Mouse (Mus musculus): ENCODE measurements at regions not wholly inside any gene's neighbourhood (a gene's known extent, or its start where the extent isn't known, plus 50 kb on each side); places are given as distances from the start of the nearest gene placed in this dataset.

DNA sequence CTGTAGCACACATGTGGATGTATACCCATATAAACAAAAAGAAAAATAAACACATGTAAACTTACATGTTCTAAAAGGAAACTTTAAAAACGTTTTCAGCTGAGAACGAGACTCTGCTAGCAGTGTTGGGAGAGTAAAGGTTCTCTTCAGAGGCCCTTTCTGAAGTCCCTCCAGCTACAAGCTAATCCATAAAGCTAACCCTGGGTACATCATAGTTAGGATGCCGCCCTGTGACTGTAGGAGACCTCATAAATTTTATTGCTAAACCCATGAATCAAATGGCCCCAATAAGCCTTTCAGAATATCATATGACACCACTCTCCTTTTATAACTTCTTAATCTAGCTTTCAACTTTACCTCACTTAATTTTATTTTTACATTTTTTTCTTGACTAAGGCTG, 112.2 kb downstream of the Nfkbiz start:
- no peak overlapping the region for H3K4me2 ChIP-seq (ENCODE audit: low read depth, low read length)
- no peak for ATAC-seq (replicated peaks; ENCODE audit: insufficient number of reproducible peaks, low FRiP score, low TSS enrichment, low read depth)
- no peaks in the 10 kb centered on the region for H3K36me3 ChIP-seq (replicated peaks; ENCODE audit: control insufficient read depth, insufficient read depth, low read depth, low read length)

DNA sequence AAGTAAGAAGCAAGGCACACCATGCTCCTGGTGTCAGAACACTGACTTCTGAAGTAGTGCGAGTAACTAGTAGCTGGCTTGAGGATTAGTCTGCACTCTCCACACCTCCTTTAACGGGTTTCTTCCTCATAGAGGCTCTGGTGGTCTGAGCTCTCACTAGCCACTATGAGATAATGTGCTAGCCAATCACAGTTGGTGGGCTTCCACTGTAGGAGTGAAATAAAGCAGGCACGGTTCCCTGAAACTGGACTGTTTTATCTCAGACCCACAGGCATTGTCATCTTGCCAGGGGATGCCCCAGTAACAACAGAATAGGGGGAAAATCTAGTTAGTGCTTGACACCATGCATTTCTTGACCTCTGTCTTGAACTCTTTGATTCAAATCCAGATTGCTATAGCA, 118.3 kb downstream of the Nfkbiz start:
- no peak overlapping the region for H3K9ac ChIP-seq (replicated peaks; ENCODE audit: low read length)
- H3K4me1 ChIP-seq (ENCODE audit: control insufficient read depth, insufficient read depth, low read length), result no peaks in the 10 kb centered on the region
- DNase-seq (ENCODE audit: low spot score), result no peak
- H3K27ac ChIP-seq (replicated peaks; ENCODE audit: low read depth, low read length), result no peak overlapping the region
- H3K27me3 ChIP-seq (ENCODE audit: control insufficient read depth, insufficient read depth, low read length), result no peaks in the 10 kb centered on the region
- H3K4me2 ChIP-seq (ENCODE audit: low read depth, low read length), result no peak overlapping the region
- 61% methylated on average over 3 of the region's 3 CpGs for WGBS
- H3K36me3 ChIP-seq (replicated peaks; ENCODE audit: control insufficient read depth, insufficient read depth, low read depth, low read length), result no peaks in the 10 kb centered on the region
- ATAC-seq (replicated peaks; ENCODE audit: insufficient number of reproducible peaks, low FRiP score, low TSS enrichment, low read depth), result no peak
- H3K4me3 ChIP-seq (ENCODE audit: low read depth, low read length), result no peak overlapping the region
- H3K9me3 ChIP-seq (replicated peaks; ENCODE audit: control insufficient read depth, low read length), result no peaks in the 10 kb centered on the region

More for the DNA sequence above, 112.2 kb downstream of the Nfkbiz start:
- Histone ChIP-seq H3K4me1 (ENCODE audit: control insufficient read depth, insufficient read depth, low read length) (no peaks in the 10 kb centered on the region), H3K4me3 (ENCODE audit: low read depth, low read length) (no peak overlapping the region), H3K9ac (replicated peaks; ENCODE audit: low read length) (no peak overlapping the region), H3K9me3 (replicated peaks; ENCODE audit: control insufficient read depth, low read length) (no peaks in the 10 kb centered on the region), H3K27ac (replicated peaks; ENCODE audit: low read depth, low read length) (no peak overlapping the region), H3K27me3 (ENCODE audit: control insufficient read depth, insufficient read depth, low read length) (no peaks in the 10 kb centered on the region)
- WGBS, result 67% methylated on average over 3 of the region's 3 CpGs
- no peak for DNase-seq (ENCODE audit: low spot score)

- Histone ChIP-seq H3K9ac (replicated peaks; ENCODE audit: low read length) (no peak overlapping the region), H3K27ac (replicated peaks; ENCODE audit: low read depth, low read length) (no peak overlapping the region), H3K9me3 (replicated peaks; ENCODE audit: control insufficient read depth, low read length) (no peaks in the 10 kb centered on the region), H3K36me3 (replicated peaks; ENCODE audit: control insufficient read depth, insufficient read depth, low read depth, low read length) (no peaks in the 10 kb centered on the region), H3K4me3 (ENCODE audit: low read depth, low read length) (no peak overlapping the region), H3K27me3 (ENCODE audit: control insufficient read depth, insufficient read depth, low read length) (no peaks in the 10 kb centered on the region), H3K4me2 (ENCODE audit: low read depth, low read length) (no peak overlapping the region), H3K4me1 (ENCODE audit: control insufficient read depth, insufficient read depth, low read length) (no peaks in the 10 kb centered on the region)
- ATAC-seq (replicated peaks; ENCODE audit: insufficient number of reproducible peaks, low FRiP score, low TSS enrichment, low read depth) (no peak), DNase-seq (ENCODE audit: low spot score) (peak; percentile 11)
- whole genome bisulfite sequencing, result 40% methylated on average over 3 of the region's 3 CpGs
These were observed 128.7 kb downstream of the Nfkbiz start for GRCm38 (mm10) chr16:55710017-55710416.

DNA sequence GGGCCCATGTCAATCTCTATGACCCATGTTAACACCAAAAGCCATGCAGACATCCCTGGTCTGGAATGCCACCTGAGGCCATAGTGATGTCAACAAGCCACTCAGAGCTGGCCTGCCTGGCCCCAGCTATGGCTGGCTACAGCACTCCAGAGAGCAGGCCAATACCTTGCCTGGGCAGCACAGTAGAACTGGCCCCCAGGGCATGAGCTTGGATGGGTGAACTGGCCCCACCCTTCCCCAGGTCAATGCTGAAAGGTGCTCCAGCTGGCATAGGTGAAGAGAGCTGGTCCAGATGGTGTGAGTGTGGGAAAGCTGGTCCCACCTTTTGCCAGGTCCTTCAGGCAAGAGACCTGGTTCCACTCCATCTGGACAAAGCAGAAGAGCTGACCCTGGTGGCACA, 132.2 kb downstream of the Nfkbiz start:
- H3K4me1 ChIP-seq (ENCODE audit: control insufficient read depth, insufficient read depth, low read length), result no peaks in the 10 kb centered on the region

GRCm38 (mm10) chr16:55698489-55698892, 140.2 kb downstream of the Nfkbiz start:
- no peak overlapping the region for H3K9ac ChIP-seq (replicated peaks; ENCODE audit: low read length)
- no peak for DNase-seq (ENCODE audit: low spot score)
- no peaks in the 10 kb centered on the region for H3K36me3 ChIP-seq (replicated peaks; ENCODE audit: control insufficient read depth, insufficient read depth, low read depth, low read length)
- H3K27ac ChIP-seq (replicated peaks; ENCODE audit: low read depth, low read length), result no peak overlapping the region
- no peak overlapping the region for H3K4me2 ChIP-seq (ENCODE audit: low read depth, low read length)
- no peaks in the 10 kb centered on the region for H3K4me1 ChIP-seq (ENCODE audit: control insufficient read depth, insufficient read depth, low read length)
- H3K4me3 ChIP-seq (ENCODE audit: low read depth, low read length), result no peak overlapping the region
- ATAC-seq (replicated peaks; ENCODE audit: insufficient number of reproducible peaks, low FRiP score, low TSS enrichment, low read depth), result no peak
- no peaks in the 10 kb centered on the region for H3K9me3 ChIP-seq (replicated peaks; ENCODE audit: control insufficient read depth, low read length)
- 83% methylated on average over 3 of the region's 3 CpGs for WGBS
- no peaks in the 10 kb centered on the region for H3K27me3 ChIP-seq (ENCODE audit: control insufficient read depth, insufficient read depth, low read length)

More for the DNA sequence above, 132.2 kb downstream of the Nfkbiz start:
- no peak overlapping the region for H3K9ac ChIP-seq (replicated peaks; ENCODE audit: low read length)
- no peaks in the 10 kb centered on the region for H3K9me3 ChIP-seq (replicated peaks; ENCODE audit: control insufficient read depth, low read length)
- no peak overlapping the region for H3K27ac ChIP-seq (replicated peaks; ENCODE audit: low read depth, low read length)
- no peak overlapping the region for H3K4me3 ChIP-seq (ENCODE audit: low read depth, low read length)
- no peaks in the 10 kb centered on the region for H3K36me3 ChIP-seq (replicated peaks; ENCODE audit: control insufficient read depth, insufficient read depth, low read depth, low read length)
- ATAC-seq (replicated peaks; ENCODE audit: insufficient number of reproducible peaks, low FRiP score, low TSS enrichment, low read depth) (no peak), DNase-seq (ENCODE audit: low spot score) (no peak)
- no peaks in the 10 kb centered on the region for H3K27me3 ChIP-seq (ENCODE audit: control insufficient read depth, insufficient read depth, low read length)
- no peak overlapping the region for H3K4me2 ChIP-seq (ENCODE audit: low read depth, low read length)

DNA sequence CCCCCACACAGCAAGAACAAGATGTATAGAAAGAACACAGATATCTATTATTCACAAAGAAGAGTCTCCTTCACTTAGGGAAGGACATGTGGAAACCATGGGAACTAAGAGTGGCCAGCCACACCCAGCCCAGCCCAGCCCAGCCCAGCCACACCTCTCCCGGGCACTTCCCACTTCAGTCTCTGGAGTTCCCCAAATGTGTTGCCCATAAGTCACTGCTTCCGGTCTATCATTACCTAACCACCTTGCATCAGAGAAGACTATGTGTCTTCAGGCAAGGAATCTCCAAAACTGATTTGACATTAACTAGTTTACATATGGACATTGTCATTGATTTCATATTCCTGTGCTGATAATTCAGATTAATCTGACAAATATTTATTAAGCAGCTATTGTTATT, 147.6 kb downstream of the Nfkbiz start:
- 90% methylated on average over 2 of the region's 2 CpGs for WGBS
- H3K4me2 ChIP-seq (ENCODE audit: low read depth, low read length), result no peak overlapping the region
- H3K4me3 ChIP-seq (ENCODE audit: low read depth, low read length), result no peak overlapping the region
- DNase-seq (ENCODE audit: low spot score) (no peak), ATAC-seq (replicated peaks; ENCODE audit: insufficient number of reproducible peaks, low FRiP score, low TSS enrichment, low read depth) (no peak)
- H3K27me3 ChIP-seq (ENCODE audit: control insufficient read depth, insufficient read depth, low read length), result no peaks in the 10 kb centered on the region
- H3K9me3 ChIP-seq (replicated peaks; ENCODE audit: control insufficient read depth, low read length), result no peaks in the 10 kb centered on the region
- no peaks in the 10 kb centered on the region for H3K36me3 ChIP-seq (replicated peaks; ENCODE audit: control insufficient read depth, insufficient read depth, low read depth, low read length)
- H3K27ac ChIP-seq (replicated peaks; ENCODE audit: low read depth, low read length), result no peak overlapping the region
- H3K4me1 ChIP-seq (ENCODE audit: control insufficient read depth, insufficient read depth, low read length), result no peaks in the 10 kb centered on the region
- H3K9ac ChIP-seq (replicated peaks; ENCODE audit: low read length), result no peak overlapping the region

- no peak overlapping the region for H3K4me2 ChIP-seq (ENCODE audit: low read depth, low read length)
- no peak for DNase-seq (ENCODE audit: low spot score)
- 93% methylated on average over 1 of the region's 1 CpGs for WGBS
- H3K9ac ChIP-seq (replicated peaks; ENCODE audit: low read length), result no peak overlapping the region
- H3K9me3 ChIP-seq (replicated peaks; ENCODE audit: control insufficient read depth, low read length), result no peaks in the 10 kb centered on the region
- no peaks in the 10 kb centered on the region for H3K4me1 ChIP-seq (ENCODE audit: control insufficient read depth, insufficient read depth, low read length)
- ATAC-seq (replicated peaks; ENCODE audit: insufficient number of reproducible peaks, low FRiP score, low TSS enrichment, low read depth), result no peak
- H3K27ac ChIP-seq (replicated peaks; ENCODE audit: low read depth, low read length), result no peak overlapping the region
- no peaks in the 10 kb centered on the region for H3K36me3 ChIP-seq (replicated peaks; ENCODE audit: control insufficient read depth, insufficient read depth, low read depth, low read length)
- no peaks in the 10 kb centered on the region for H3K27me3 ChIP-seq (ENCODE audit: control insufficient read depth, insufficient read depth, low read length)
- H3K4me3 ChIP-seq (ENCODE audit: low read depth, low read length), result no peak overlapping the region
These were observed 174.8 kb downstream of the Nfkbiz start for GRCm38 (mm10) chr16:55663946-55664345.

DNA sequence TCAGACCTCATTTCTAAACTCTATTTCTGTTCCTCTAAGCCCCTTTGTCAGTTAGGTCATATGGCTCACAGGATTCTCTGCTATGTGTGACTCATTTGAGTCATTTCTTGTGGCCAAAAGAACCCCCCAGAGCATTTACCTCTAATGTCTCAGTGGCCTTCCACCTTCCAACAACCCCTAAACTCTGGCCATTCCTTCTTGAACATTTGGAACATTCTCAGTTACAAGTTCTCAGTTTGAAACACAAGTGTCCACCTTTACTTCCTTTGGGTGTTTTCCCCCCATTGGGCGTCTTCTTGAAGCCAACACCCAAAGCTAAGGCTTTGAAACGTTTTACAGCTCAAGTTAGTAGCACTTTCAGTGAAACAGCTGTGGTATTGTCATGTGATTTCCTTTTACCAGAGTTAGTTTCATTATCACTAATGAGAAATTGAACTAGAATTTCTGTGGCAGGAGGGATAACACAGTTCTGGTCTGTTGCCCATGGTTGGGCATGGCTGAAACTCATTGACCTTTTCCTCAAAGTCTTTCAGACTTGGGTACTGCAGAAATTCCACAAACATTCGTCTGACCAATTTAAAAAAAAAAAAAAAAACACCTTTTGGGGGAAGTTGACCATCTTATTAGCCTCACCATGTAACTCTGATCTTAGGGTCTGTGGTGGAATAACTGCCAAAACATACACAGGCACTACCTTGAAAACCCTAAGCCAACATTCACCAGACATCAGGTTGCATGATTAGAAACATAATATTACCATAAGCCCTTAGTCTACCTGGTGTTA, 201.8 kb downstream of the Nfkbiz start:
- H3K27me3 ChIP-seq (ENCODE audit: control insufficient read depth, insufficient read depth, low read length), result no peaks in the 10 kb centered on the region
- no peak overlapping the region for H3K9ac ChIP-seq (replicated peaks; ENCODE audit: low read length)
- ATAC-seq (replicated peaks; ENCODE audit: insufficient number of reproducible peaks, low FRiP score, low TSS enrichment, low read depth) (no peak), DNase-seq (ENCODE audit: low spot score) (no peak)
- H3K27ac ChIP-seq (replicated peaks; ENCODE audit: low read depth, low read length), result no peak overlapping the region
- H3K9me3 ChIP-seq (replicated peaks; ENCODE audit: control insufficient read depth, low read length), result no peaks in the 10 kb centered on the region
- H3K4me2 ChIP-seq (ENCODE audit: low read depth, low read length), result no peak overlapping the region
- 54% methylated on average over 3 of the region's 3 CpGs for WGBS
- H3K36me3 ChIP-seq (replicated peaks; ENCODE audit: control insufficient read depth, insufficient read depth, low read depth, low read length), result no peaks in the 10 kb centered on the region
- H3K4me1 ChIP-seq (ENCODE audit: control insufficient read depth, insufficient read depth, low read length), result no peaks in the 10 kb centered on the region
- H3K4me3 ChIP-seq (ENCODE audit: low read depth, low read length), result no peak overlapping the region
